Mouse (Mus musculus) ES-Bruce4 (cell line): ENCODE results near the gene Mtnr1a. TPM values are rescaled to one million over a fixed set of nuclear protein-coding genes. Genes with fewer than 3 reads are reported as not detected.
"Not testable (repeated sequence)": the region's sequence is repeated elsewhere in the genome, so short reads cannot be mapped to it uniquely, and the experiment has no call there.

ENCODE experiments used
- H3K27ac ChIP-seq: 2 replicates; pipeline ENCODE4 v1.5.1; 2012; ENCODE audit warnings: low read length, inconsistent platforms; ENCODE audit not compliant: insufficient read depth
- H3K27me3 ChIP-seq: 2 replicates; pipeline ENCODE4 v1.6.1; 2012; ENCODE audit warnings: mild to moderate bottlenecking, low read length, inconsistent platforms; ENCODE audit not compliant: control insufficient read depth, poor library complexity, insufficient read depth, severe bottlenecking
- H3K36me3 ChIP-seq: 2 replicates; pipeline ENCODE4 v1.6.1; 2012; ENCODE audit warnings: inconsistent platforms, mild to moderate bottlenecking, low read length, moderate library complexity; ENCODE audit not compliant: control insufficient read depth, poor library complexity, insufficient read depth, severe bottlenecking
- H3K4me1 ChIP-seq: one replicate; pipeline ENCODE4 v1.8.1; 2011; ENCODE audit warnings: low read length; ENCODE audit not compliant: control insufficient read depth, insufficient read depth
- H3K4me3 ChIP-seq: 2 replicates; pipeline ENCODE4 v1.5.1; 2011; ENCODE audit warnings: low read depth, mild to moderate bottlenecking, low read length
- H3K9ac ChIP-seq: 2 replicates; pipeline ENCODE4 v1.6.1; 2012; ENCODE audit warnings: low read depth, mild to moderate bottlenecking, inconsistent platforms; ENCODE audit not compliant: poor library complexity, severe bottlenecking
- H3K9me3 ChIP-seq: replicated peaks from 2 replicates; pipeline ENCODE4 v1.6.1; 2012; ENCODE audit warnings: mild to moderate bottlenecking, low read length, inconsistent platforms; ENCODE audit not compliant: control insufficient read depth, poor library complexity, insufficient read depth, severe bottlenecking
- CTCF ChIP-seq: IDR thresholded peaks from one replicate; pipeline ENCODE4 v1.8.1; 2011; ENCODE audit warnings: low read depth, low read length
- EP300 ChIP-seq: IDR thresholded peaks from 2 replicates; pipeline ENCODE4 v1.6.1; 2011; ENCODE audit warnings: low read depth, low read length; ENCODE audit not compliant: insufficient read depth
- POLR2A ChIP-seq: IDR thresholded peaks from one replicate; pipeline ENCODE4 v1.8.1; 2011; ENCODE audit warnings: low read length; ENCODE audit not compliant: insufficient read depth
- polyA plus RNA-seq: library from polyadenylated mRNA; stranded (reverse); fragments of >200 nt; gene quantifications from 2 replicates; pipeline ENCODE4 v1.2.4, GENCODE M21; 2011; ENCODE audit warnings: low read depth; ENCODE audit not compliant: missing spikeins, insufficient read depth, insufficient read length

The Mtnr1a gene
- polyA plus RNA-seq, 1 experiment, result not detected

GRCm38 (mm10) chr8:45056810-45057209 is 12.1 kb upstream of the Mtnr1a start:
- H3K27me3 ChIP-seq, result no peaks in the 10 kb centered on the region
- TF ChIP-seq POLR2A, result no peak
- TF ChIP-seq EP300, result no peak
- TF ChIP-seq CTCF, result peak; percentile 83
- peaks cover 12% of the 10 kb centered on the region for H3K36me3 ChIP-seq
- no peaks in the 10 kb centered on the region for H3K4me1 ChIP-seq
- H3K4me3 ChIP-seq, result no peak overlapping the region
- peaks cover 14% of the 10 kb centered on the region for H3K9me3 ChIP-seq
- no peak overlapping the region for H3K9ac ChIP-seq
- H3K27ac ChIP-seq, result no peak overlapping the region

GRCm38 (mm10) chr8:45060083-45060482 is 8.9 kb upstream of the Mtnr1a start:
- no peak overlapping the region for H3K27ac ChIP-seq
- H3K4me1 ChIP-seq, result no peaks in the 10 kb centered on the region
- H3K36me3 ChIP-seq, result no peaks in the 10 kb centered on the region
- H3K9me3 ChIP-seq, result peaks cover 21% of the 10 kb centered on the region
- no peak overlapping the region for H3K4me3 ChIP-seq
- TF ChIP-seq POLR2A (no peak), CTCF (no peak), EP300 (no peak)
- no peaks in the 10 kb centered on the region for H3K27me3 ChIP-seq
- no peak overlapping the region for H3K9ac ChIP-seq

- no peak overlapping the region for H3K9ac ChIP-seq
- H3K9me3 ChIP-seq, result peaks cover 16% of the 10 kb centered on the region
- H3K27ac ChIP-seq, result no peak overlapping the region
- no peaks in the 10 kb centered on the region for H3K27me3 ChIP-seq
- no peaks in the 10 kb centered on the region for H3K4me1 ChIP-seq
- TF ChIP-seq CTCF, result no peak
- TF ChIP-seq EP300, result no peak
- no peak for TF ChIP-seq POLR2A
- no peaks in the 10 kb centered on the region for H3K36me3 ChIP-seq
- no peak overlapping the region for H3K4me3 ChIP-seq
Observed at GRCm38 (mm10) chr8:45062311-45062710, 6.6 kb upstream of the Mtnr1a start.

GRCm38 (mm10) chr8:45062982-45063924 is 5.7 kb upstream of the Mtnr1a start:
- Histone ChIP-seq H3K4me3 (peak overlapping the region; percentile 10; the same call in 1 of the 2 replicates), H3K9ac (no peak overlapping the region), H3K27ac (peak overlapping the region; percentile 95), H3K27me3 (no peaks in the 10 kb centered on the region), H3K36me3 (no peaks in the 10 kb centered on the region), H3K4me1 (no peaks in the 10 kb centered on the region), H3K9me3 (peaks cover 16% of the 10 kb centered on the region)
- no peak for TF ChIP-seq POLR2A
- no peak for TF ChIP-seq CTCF
- peak; percentile 98 for TF ChIP-seq EP300

GRCm38 (mm10) chr8:45064197-45064869 is 4.6 kb upstream of the Mtnr1a start:
- H3K4me1 ChIP-seq, result no peaks in the 10 kb centered on the region
- TF ChIP-seq EP300, result peak; percentile 85
- no peak for TF ChIP-seq CTCF
- H3K27me3 ChIP-seq, result no peaks in the 10 kb centered on the region
- no peak overlapping the region for H3K4me3 ChIP-seq
- no peaks in the 10 kb centered on the region for H3K36me3 ChIP-seq
- H3K9me3 ChIP-seq, result peaks cover 16% of the 10 kb centered on the region
- peak overlapping the region; percentile 45 for H3K9ac ChIP-seq
- H3K27ac ChIP-seq, result peak overlapping the region; percentile 91

- not testable (repeated sequence) for H3K4me1 ChIP-seq, H3K4me3 ChIP-seq, H3K9ac ChIP-seq, H3K27me3 ChIP-seq, H3K36me3 ChIP-seq
- peaks cover 16% of the 10 kb centered on the region for H3K9me3 ChIP-seq
- peak overlapping the region; percentile 91; the same call in 1 of the 2 replicates for H3K27ac ChIP-seq
Observed at GRCm38 (mm10) chr8:45065391-45065790, 3.5 kb upstream of the Mtnr1a start.
